Mouse (Mus musculus): ENCODE data around the gene Vmn1r84.

Gene Vmn1r84

GRCm38 (mm10) chr7:12369173-12369572, at the start of gene Vmn1r84:
Gene Vmn1r84 (minus strand): TSS chr7:12369273.
- DNase-seq, result no peak

DNA sequence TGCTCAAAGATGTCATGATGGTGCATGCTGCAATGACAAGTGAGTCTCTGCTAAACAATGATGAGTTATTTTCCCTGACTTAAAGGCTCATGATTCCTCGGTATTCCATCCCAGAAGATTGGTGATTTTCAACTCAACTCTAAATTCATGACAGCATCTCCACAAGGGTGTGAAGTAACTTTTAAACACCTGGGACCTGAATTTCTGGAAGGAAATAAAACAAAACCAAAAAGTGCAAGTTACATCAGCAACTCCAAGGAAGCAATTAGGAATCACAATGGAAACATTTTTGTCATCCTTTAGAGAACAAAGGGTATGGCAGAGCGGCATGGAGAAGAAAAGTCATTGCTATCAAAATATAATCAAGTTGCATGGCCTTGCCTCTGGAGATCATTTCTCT, 39.7 kb downstream of the Vmn1r84 start, which contains the start of gene Vmn1r83:
Gene Vmn1r83 (minus strand): TSS at position 101 of the 400 bp plus-strand sequence.
- no peak for DNase-seq

All from B cell, adult 2 months (primary cell).